Mouse (Mus musculus) heart, embryonic 14.5 days (tissue): ENCODE data around the gene Tmtc2. TPM values are rescaled to one million over a fixed set of nuclear protein-coding genes. Genes with fewer than 3 reads are reported as not detected.

Experiments used
- ATAC-seq: fragments of 200-750 bp; cut with Nextera tagmentation; 2 replicates; pipeline ENCODE4 v1.8.0; 2017; ENCODE audit warnings: low read depth, moderate TSS enrichment; ENCODE audit not compliant: insufficient number of reproducible peaks, insufficient read depth, low FRiP score
- H3K27ac ChIP-seq, 2 experiments: fragments of 200-500 bp in 1 of 2; fragments of 300-500 bp in 1 of 2; sonication (generic) in 1 of 2; replicated peaks in 1 of 2; 2 replicates each; pipeline ENCODE4 v1.5.1; 2012 to 2014; ENCODE audit warnings: low read depth in 2 of 2, low read length in 2 of 2, control low read depth in 1 of 2, mild to moderate bottlenecking in 1 of 2, mixed read lengths in 1 of 2; ENCODE audit not compliant: control insufficient read depth in 1 of 2, insufficient read depth in 1 of 2
- H3K27me3 ChIP-seq: fragments of 300-500 bp; sonication (generic); 2 replicates; pipeline ENCODE4 v1.6.1; 2014; ENCODE audit warnings: mild to moderate bottlenecking, low read length, control low read depth; ENCODE audit not compliant: control insufficient read depth, insufficient read depth
- H3K36me3 ChIP-seq: fragments of 300-500 bp; sonication (generic); 2 replicates; pipeline ENCODE4 v1.6.1; 2014; ENCODE audit warnings: mild to moderate bottlenecking, control low read depth, low read length, mixed read lengths; ENCODE audit not compliant: control insufficient read depth, insufficient read depth
- H3K4me1 ChIP-seq, 2 experiments: fragments of 200-500 bp in 1 of 2; fragments of 300-500 bp in 1 of 2; sonication (generic) in 1 of 2; 2 replicates each; pipeline ENCODE4 v1.6.1; 2012 to 2014; ENCODE audit warnings: low read length in 2 of 2, control low read depth in 1 of 2, mixed read lengths in 1 of 2; ENCODE audit not compliant: control insufficient read depth in 2 of 2, insufficient read depth in 2 of 2
- H3K4me2 ChIP-seq: fragments of 300-500 bp; sonication (generic); 2 replicates; pipeline ENCODE4 v1.6.1; 2014; ENCODE audit warnings: mild to moderate bottlenecking, low read length
- H3K4me3 ChIP-seq, 2 experiments: fragments of 200-500 bp in 1 of 2; fragments of 300-500 bp in 1 of 2; sonication (generic) in 1 of 2; 2 replicates each; pipeline ENCODE4 v1.5.1; 2012 to 2014; ENCODE audit warnings: low read length in 2 of 2, mild to moderate bottlenecking in 2 of 2, control low read depth in 1 of 2, low read depth in 1 of 2, moderate library complexity in 1 of 2; ENCODE audit not compliant: control insufficient read depth in 1 of 2, insufficient read depth in 1 of 2
- H3K9ac ChIP-seq: fragments of 300-500 bp; sonication (generic); 2 replicates; pipeline ENCODE4 v1.6.1; 2014; ENCODE audit warnings: mild to moderate bottlenecking, low read length
- H3K9me3 ChIP-seq: fragments of 300-500 bp; sonication (generic); 2 replicates; pipeline ENCODE4 v1.6.1; 2016; ENCODE audit warnings: low read length, control low read depth; ENCODE audit not compliant: control insufficient read depth
- WGBS: fragments of 180-500 bp; shearing (Covaris S2); extraction: QIAGEN DNeasy Blood & Tissue Kit; methylation state at CpG from one replicate; pipeline ENCODE4 v1.1.7; 2014; 5-methylcytosine and 5-hydroxymethylcytosine counted together
- polyA plus RNA-seq: library from polyadenylated mRNA; unstranded; fragments of >200 nt; fragmentation: Nextera tagmentation; extraction: Ambion mirVana; gene quantifications from 2 replicates; pipeline ENCODE4 v1.2.1, GENCODE M21; 2014

Gene Tmtc2
- polyA plus RNA-seq, 1 experiment from 2014 or later, result 3.3 TPM

- WGBS, result 75% methylated on average over 3 of the region's 3 CpGs
- no peak overlapping the region for H3K27ac ChIP-seq
- no peak overlapping the region for H3K9ac ChIP-seq
- no peak overlapping the region for H3K4me3 ChIP-seq
- H3K4me1 ChIP-seq, result peaks cover 0 to 3% of the 10 kb centered on the region in 2 experiments; a peak in 1 of 4 replicates
- ATAC-seq, result no peak
- H3K27me3 ChIP-seq, result no peaks in the 10 kb centered on the region
- no peaks in the 10 kb centered on the region for H3K36me3 ChIP-seq
- H3K9me3 ChIP-seq, result 0 out of 2 replicates have a peak, but pooled peaks cover 2% of the 10 kb centered on the region
- no peak overlapping the region for H3K4me2 ChIP-seq
Measured at GRCm38 (mm10) chr10:105403931-105404330, 170.3 kb downstream of the Tmtc2 start.

- no peaks in the 10 kb centered on the region for H3K27me3 ChIP-seq
- no peak for ATAC-seq
- 85% methylated on average over 5 of the region's 5 CpGs for WGBS
- no peak overlapping the region for H3K4me3 ChIP-seq
- H3K4me1 ChIP-seq, result peaks cover 0 to 3% of the 10 kb centered on the region in 2 experiments; a peak in 1 of 4 replicates
- H3K9me3 ChIP-seq, result 0 out of 2 replicates have a peak, but pooled peaks cover 2% of the 10 kb centered on the region
- H3K36me3 ChIP-seq, result no peaks in the 10 kb centered on the region
- H3K27ac ChIP-seq, result no peak overlapping the region
- H3K9ac ChIP-seq, result no peak overlapping the region
- no peak overlapping the region for H3K4me2 ChIP-seq
Measured at GRCm38 (mm10) chr10:105402481-105402779, 171.8 kb downstream of the Tmtc2 start.

GRCm38 (mm10) chr10:105401754-105402480 is 172.3 kb downstream of the Tmtc2 start:
- no peak overlapping the region for H3K9ac ChIP-seq
- 77% methylated on average over 11 of the region's 11 CpGs for WGBS
- H3K27me3 ChIP-seq, result no peaks in the 10 kb centered on the region
- H3K4me2 ChIP-seq, result no peak overlapping the region
- peaks cover 0 to 3% of the 10 kb centered on the region in 2 experiments; a peak in 1 of 4 replicates for H3K4me1 ChIP-seq
- no peaks in the 10 kb centered on the region for H3K36me3 ChIP-seq
- H3K4me3 ChIP-seq, result no peak overlapping the region
- H3K9me3 ChIP-seq, result 0 out of 2 replicates have a peak, but pooled peaks cover 2% of the 10 kb centered on the region
- no peak overlapping the region for H3K27ac ChIP-seq
- ATAC-seq, result no peak

- no peak overlapping the region for H3K9ac ChIP-seq
- ATAC-seq, result no peak
- peaks cover 0 to 3% of the 10 kb centered on the region in 2 experiments; a peak in 1 of 4 replicates for H3K4me1 ChIP-seq
- 39% methylated on average over 5 of the region's 5 CpGs for WGBS
- H3K4me2 ChIP-seq, result no peak overlapping the region
- no peak overlapping the region for H3K4me3 ChIP-seq
- H3K27me3 ChIP-seq, result no peaks in the 10 kb centered on the region
- no peaks in the 10 kb centered on the region for H3K36me3 ChIP-seq
- H3K9me3 ChIP-seq, result peaks cover 2% of the 10 kb centered on the region; the same call in 1 of the 2 replicates
- H3K27ac ChIP-seq, result peak overlapping the region in 1 of 2 experiments; percentile 49; a peak in 1 of 4 replicates
Measured at GRCm38 (mm10) chr10:105399316-105399715, 174.9 kb downstream of the Tmtc2 start.

- Histone ChIP-seq H3K4me2 (no peak overlapping the region), H3K9ac (no peak overlapping the region), H3K4me1 (no peaks in the 10 kb centered on the region), H3K27ac (no peak overlapping the region), H3K4me3 (no peak overlapping the region), H3K27me3 (no peaks in the 10 kb centered on the region), H3K36me3 (no peaks in the 10 kb centered on the region), H3K9me3 (no peaks in the 10 kb centered on the region)
- no peak for ATAC-seq
- 59% methylated on average over 4 of the region's 4 CpGs for WGBS
Measured at GRCm38 (mm10) chr10:105384065-105384464, 190.2 kb downstream of the Tmtc2 start.

GRCm38 (mm10) chr10:105381705-105382104 is 192.5 kb downstream of the Tmtc2 start:
- Histone ChIP-seq H3K4me2 (no peak overlapping the region), H3K27me3 (no peaks in the 10 kb centered on the region), H3K4me3 (no peak overlapping the region), H3K27ac (no peak overlapping the region), H3K4me1 (no peaks in the 10 kb centered on the region), H3K9me3 (no peaks in the 10 kb centered on the region), H3K36me3 (no peaks in the 10 kb centered on the region), H3K9ac (no peak overlapping the region)
- ATAC-seq, result no peak
- WGBS, result 82% methylated on average over 1 of the region's 1 CpGs

GRCm38 (mm10) chr10:105381202-105381601 is 193.0 kb downstream of the Tmtc2 start:
- 89% methylated on average over 5 of the region's 5 CpGs for WGBS
- H3K27me3 ChIP-seq, result no peaks in the 10 kb centered on the region
- H3K4me1 ChIP-seq, result no peaks in the 10 kb centered on the region
- no peak overlapping the region for H3K27ac ChIP-seq
- no peak for ATAC-seq
- H3K36me3 ChIP-seq, result no peaks in the 10 kb centered on the region
- no peak overlapping the region for H3K9ac ChIP-seq
- no peaks in the 10 kb centered on the region for H3K9me3 ChIP-seq
- no peak overlapping the region for H3K4me2 ChIP-seq
- H3K4me3 ChIP-seq, result no peak overlapping the region

- 65% methylated on average over 7 of the region's 7 CpGs for WGBS
- Histone ChIP-seq H3K4me3 (no peak overlapping the region), H3K9ac (no peak overlapping the region), H3K4me1 (no peaks in the 10 kb centered on the region), H3K9me3 (no peaks in the 10 kb centered on the region), H3K36me3 (no peaks in the 10 kb centered on the region), H3K4me2 (no peak overlapping the region), H3K27ac (no peak overlapping the region), H3K27me3 (no peaks in the 10 kb centered on the region)
- no peak for ATAC-seq
Measured at GRCm38 (mm10) chr10:105380584-105380983, 193.7 kb downstream of the Tmtc2 start.
